Mouse (Mus musculus): ENCODE measurements around the gene Ifna14. TPM values are rescaled to one million over a fixed set of nuclear protein-coding genes. Genes with fewer than 3 reads are reported as not detected.

Gene Ifna14
- polyA plus RNA-seq, 1 experiment from 2014 or later, result not detected

DNA sequence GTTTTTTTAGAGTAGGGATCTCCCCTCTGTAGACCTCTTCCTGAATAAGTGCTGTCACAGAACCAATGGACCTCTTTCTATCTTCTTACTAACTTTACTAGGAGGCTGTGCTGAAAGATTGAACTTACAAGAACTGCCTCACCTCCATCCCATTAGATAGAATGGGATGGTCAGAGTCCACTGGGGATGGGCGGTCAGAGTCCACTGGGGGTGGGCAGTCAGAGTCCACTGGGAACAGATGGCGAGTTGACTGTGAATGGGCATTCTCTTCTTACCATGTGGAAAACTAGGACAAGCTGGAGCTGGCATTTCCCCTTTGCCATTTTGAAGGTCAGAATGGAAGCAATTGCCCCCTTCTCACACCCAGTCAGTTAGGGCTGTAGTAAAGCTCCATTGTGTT, 38.1 kb downstream of the Ifna14 start:
- H3K27me3 ChIP-seq (replicated peaks), result no peaks in the 10 kb centered on the region
- no peaks in the 10 kb centered on the region; the same call in 1 of the 2 replicates for H3K4me1 ChIP-seq
- H3K4me2 ChIP-seq, result no peak overlapping the region
- no peak overlapping the region for H3K4me3 ChIP-seq (replicated peaks)
- 73% methylated on average over 2 of the region's 2 CpGs for WGBS
- no peaks in the 10 kb centered on the region for H3K9me3 ChIP-seq (replicated peaks)
- H3K36me3 ChIP-seq, result no peaks in the 10 kb centered on the region
- no peak overlapping the region for H3K27ac ChIP-seq (replicated peaks)
- ATAC-seq (ENCODE audit: low FRiP score), result no peak
- H3K9ac ChIP-seq (replicated peaks), result no peak overlapping the region

DNA sequence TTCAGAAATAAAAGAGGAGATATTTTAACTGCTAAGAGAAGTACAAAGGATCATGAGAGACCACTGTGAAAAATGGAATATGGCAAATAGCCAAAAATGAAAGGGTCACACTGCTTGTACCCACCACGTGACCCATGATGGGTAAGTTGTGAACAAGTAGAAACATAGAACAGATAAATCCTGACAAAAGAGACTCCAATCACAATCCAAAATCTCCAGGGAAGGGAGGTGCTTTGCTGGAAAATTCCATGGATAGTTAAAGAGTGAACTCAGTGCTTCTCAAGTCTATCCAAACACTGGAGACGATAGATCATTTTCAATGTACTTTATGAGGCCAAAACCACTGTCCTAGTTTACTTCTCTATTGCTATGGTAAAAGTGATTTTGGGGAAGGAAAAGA, 40.7 kb downstream of the Ifna14 start:
- no peaks in the 10 kb centered on the region for H3K36me3 ChIP-seq
- no peak overlapping the region for H3K4me2 ChIP-seq
- H3K9ac ChIP-seq (replicated peaks), result no peak overlapping the region
- ATAC-seq (ENCODE audit: low FRiP score), result no peak
- no peak overlapping the region for H3K4me3 ChIP-seq (replicated peaks)
- H3K27ac ChIP-seq (replicated peaks), result no peak overlapping the region
- WGBS, result 76% methylated on average over 2 of the region's 2 CpGs
- no peaks in the 10 kb centered on the region for H3K27me3 ChIP-seq (replicated peaks)
- H3K9me3 ChIP-seq (replicated peaks), result no peaks in the 10 kb centered on the region
- H3K4me1 ChIP-seq, result no peaks in the 10 kb centered on the region

DNA sequence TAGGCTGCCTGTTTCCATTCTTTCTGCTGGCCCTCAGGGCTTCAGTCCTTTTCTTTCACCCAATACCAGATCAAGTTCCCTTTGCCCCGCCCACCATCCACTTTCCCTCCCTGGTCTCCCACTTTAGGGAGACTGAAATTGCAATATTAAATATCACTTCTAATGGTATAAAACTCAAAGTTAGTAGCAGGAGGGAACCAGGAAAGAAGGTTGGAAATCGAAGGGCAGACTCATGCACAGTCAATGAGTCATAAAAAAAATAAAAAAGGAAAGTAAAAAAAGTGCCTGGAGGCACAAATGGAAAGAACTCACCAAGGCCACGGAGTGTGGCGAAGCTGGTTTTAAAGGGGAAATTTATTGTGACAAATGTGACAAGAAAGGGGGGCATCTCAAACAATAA, 41.3 kb downstream of the Ifna14 start:
- 69% methylated on average over 4 of the region's 4 CpGs for WGBS

DNA sequence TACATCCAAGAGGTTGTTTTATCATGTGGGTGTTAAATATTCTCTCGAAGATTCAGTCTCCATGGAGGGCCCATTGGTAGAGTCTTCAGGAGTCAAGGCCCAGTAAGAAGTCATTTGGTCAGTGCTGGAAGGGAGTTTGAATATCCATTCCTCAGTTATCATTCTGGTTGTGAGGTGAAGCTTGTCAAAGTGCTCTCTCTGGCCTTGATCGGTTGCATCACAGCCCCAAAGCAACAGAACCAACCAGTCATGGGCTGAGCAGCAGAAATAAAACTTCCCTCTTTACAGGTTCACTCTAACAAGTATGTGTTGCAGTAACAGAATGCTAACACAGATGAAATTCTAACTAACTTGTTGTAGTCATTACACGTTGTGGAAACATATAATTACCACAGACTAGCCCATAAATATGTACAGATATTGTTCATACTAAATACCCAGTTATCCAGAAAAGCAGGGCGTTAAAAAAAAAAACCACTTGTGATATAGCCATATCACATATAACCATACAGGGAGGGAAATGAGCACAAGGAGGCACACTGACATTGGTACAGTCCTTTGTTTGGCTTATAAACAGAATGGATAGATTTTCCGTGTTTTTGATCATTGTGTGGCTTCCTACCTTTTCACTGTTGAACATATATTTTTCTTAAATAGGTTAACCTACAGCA, 45.1 kb downstream of the Ifna14 start:
- ATAC-seq (ENCODE audit: low FRiP score), result no peak
- H3K4me2 ChIP-seq, result no peak overlapping the region
- no peak overlapping the region for H3K27ac ChIP-seq (replicated peaks)
- H3K4me3 ChIP-seq (replicated peaks), result no peak overlapping the region
- H3K9ac ChIP-seq (replicated peaks), result no peak overlapping the region
- no peaks in the 10 kb centered on the region for H3K4me1 ChIP-seq
- H3K36me3 ChIP-seq, result no peaks in the 10 kb centered on the region
- WGBS, result 83% methylated on average over 5 of the region's 5 CpGs
- H3K9me3 ChIP-seq (replicated peaks), result no peaks in the 10 kb centered on the region
- no peaks in the 10 kb centered on the region for H3K27me3 ChIP-seq (replicated peaks)

More for the DNA sequence above, 41.3 kb downstream of the Ifna14 start:
- H3K27ac ChIP-seq (replicated peaks), result no peak overlapping the region
- H3K9ac ChIP-seq (replicated peaks), result no peak overlapping the region
- no peak overlapping the region for H3K4me2 ChIP-seq
- H3K27me3 ChIP-seq (replicated peaks), result no peaks in the 10 kb centered on the region
- H3K36me3 ChIP-seq, result no peaks in the 10 kb centered on the region
- ATAC-seq (ENCODE audit: low FRiP score), result no peak
- no peak overlapping the region for H3K4me3 ChIP-seq (replicated peaks)
- no peaks in the 10 kb centered on the region for H3K4me1 ChIP-seq
- no peaks in the 10 kb centered on the region for H3K9me3 ChIP-seq (replicated peaks)

DNA sequence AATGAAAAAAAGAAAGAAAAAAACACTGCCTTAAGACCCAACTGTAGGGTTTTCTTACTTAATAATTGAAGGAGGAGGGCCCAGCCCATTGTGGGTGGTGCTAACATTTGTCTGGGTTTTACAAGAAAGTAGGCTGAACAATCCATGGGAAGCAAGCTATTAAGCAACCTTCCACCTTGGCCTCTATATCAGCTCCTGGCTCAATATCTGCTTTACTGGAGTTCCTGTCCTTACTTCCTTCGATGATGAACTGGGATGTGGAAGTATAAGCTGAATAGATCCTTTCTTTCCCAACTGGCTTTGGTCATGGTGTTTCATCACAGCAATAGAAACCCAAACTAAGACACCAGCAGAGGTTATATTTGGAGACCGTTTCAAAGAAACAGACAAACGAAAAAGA, 46.2 kb downstream of the Ifna14 start:
- Histone ChIP-seq H3K9ac (replicated peaks) (no peak overlapping the region), H3K4me3 (replicated peaks) (no peak overlapping the region), H3K4me2 (no peak overlapping the region), H3K9me3 (replicated peaks) (no peaks in the 10 kb centered on the region), H3K36me3 (no peaks in the 10 kb centered on the region), H3K4me1 (no peaks in the 10 kb centered on the region), H3K27me3 (replicated peaks) (no peaks in the 10 kb centered on the region), H3K27ac (replicated peaks) (no peak overlapping the region)
- ATAC-seq (ENCODE audit: low FRiP score), result no peak
- 83% methylated on average over 3 of the region's 3 CpGs for WGBS

DNA sequence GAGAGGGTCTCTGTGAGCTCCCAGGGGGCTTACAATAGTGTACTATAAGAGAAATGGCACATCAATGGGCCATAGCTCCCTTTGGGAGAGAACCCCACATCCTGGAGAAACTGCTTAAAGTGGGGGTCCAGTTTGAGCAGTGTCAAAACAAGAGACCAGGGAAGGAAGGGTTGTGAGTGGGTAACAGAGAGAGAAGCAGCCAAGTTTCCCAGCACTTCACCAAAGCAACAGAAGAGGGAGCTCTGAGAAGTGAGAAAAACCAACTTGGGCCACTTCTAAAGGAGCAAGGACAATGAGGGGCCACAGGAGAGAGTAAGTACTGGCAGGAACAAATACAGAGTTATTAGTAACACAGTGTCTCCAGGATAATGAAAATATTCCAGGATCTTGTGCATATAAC, 48.4 kb downstream of the Ifna14 start:
- H3K27ac ChIP-seq (replicated peaks), result no peak overlapping the region
- no peak for ATAC-seq (ENCODE audit: low FRiP score)
- H3K36me3 ChIP-seq, result no peaks in the 10 kb centered on the region

DNA sequence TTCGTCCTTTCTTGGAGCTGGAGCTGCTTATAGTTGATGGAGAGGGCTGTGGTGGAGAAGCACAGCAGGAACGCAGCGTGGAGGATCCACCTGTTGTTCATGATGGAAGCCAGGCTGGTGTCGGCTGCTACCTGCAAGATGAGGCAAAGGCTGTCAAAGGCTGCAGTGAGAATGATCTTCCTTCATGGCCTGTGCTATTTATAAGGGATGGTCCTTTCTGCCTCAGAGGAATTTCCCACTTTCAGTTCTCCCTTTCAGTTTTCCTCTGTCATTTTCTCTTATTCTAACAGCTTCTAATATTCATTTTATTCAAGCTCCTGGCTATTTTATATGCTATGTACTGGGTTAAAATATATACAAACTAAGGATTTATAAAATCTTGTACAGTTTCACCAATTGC, 48.9 kb downstream of the Ifna14 start, which contains the start of gene Ifnb1:
Gene Ifnb1 (minus strand): TSS at position 101 of the 400 bp plus-strand sequence.
- H3K27ac ChIP-seq (replicated peaks), result no peak within 1 kb of the TSS
- H3K4me3 ChIP-seq (replicated peaks), result no peak within 1 kb of the TSS
- H3K9ac ChIP-seq (replicated peaks), result no peak within 1 kb of the TSS
- no peaks in the 10 kb centered on the region for H3K36me3 ChIP-seq
- WGBS, result 91% methylated on average over 4 of the region's 4 CpGs
- H3K27me3 ChIP-seq (replicated peaks), result no peaks in the 10 kb centered on the region
- H3K4me1 ChIP-seq, result no peaks in the 10 kb centered on the region
- H3K9me3 ChIP-seq (replicated peaks), result no peaks in the 10 kb centered on the region
- H3K4me2 ChIP-seq, result no peak within 1 kb of the TSS
- ATAC-seq (ENCODE audit: low FRiP score), result no peak

More for the DNA sequence above, 48.4 kb downstream of the Ifna14 start:
- Histone ChIP-seq H3K4me3 (replicated peaks) (no peak overlapping the region), H3K27me3 (replicated peaks) (no peaks in the 10 kb centered on the region), H3K9me3 (replicated peaks) (no peaks in the 10 kb centered on the region), H3K4me2 (no peak overlapping the region), H3K9ac (replicated peaks) (no peak overlapping the region), H3K4me1 (no peaks in the 10 kb centered on the region)

Other genes with a start within 250 kb of the Ifna14 start
- 4.3 and 5.5 TPM in 2 replicates for gene Hacd4, start 132.9 kb downstream of the Ifna14 start, polyA plus RNA-seq (2015; fragmentation: Nextera tagmentation; extraction: Ambion mirVana)
- gene Ifnb1, start 49.0 kb downstream of the Ifna14 start, polyA plus RNA-seq (2015; fragmentation: Nextera tagmentation; extraction: Ambion mirVana), result not detected in 2 replicates
- gene Ifna15, start 13.6 kb downstream of the Ifna14 start, polyA plus RNA-seq (2015; fragmentation: Nextera tagmentation; extraction: Ambion mirVana), result not detected in 2 replicates
- gene Ifna9, start 20.6 kb upstream of the Ifna14 start, polyA plus RNA-seq (2015; fragmentation: Nextera tagmentation; extraction: Ambion mirVana), result not detected in 2 replicates
- gene Ifna12, start 31.6 kb upstream of the Ifna14 start, polyA plus RNA-seq (2015; fragmentation: Nextera tagmentation; extraction: Ambion mirVana), result not detected in 2 replicates
- not detected in 2 replicates for gene C87499, start 62.6 kb upstream of the Ifna14 start, polyA plus RNA-seq (2015; fragmentation: Nextera tagmentation; extraction: Ambion mirVana)
- not detected in 2 replicates for gene Ifna13, start 72.7 kb upstream of the Ifna14 start, polyA plus RNA-seq (2015; fragmentation: Nextera tagmentation; extraction: Ambion mirVana)
- gene Ifna16, start 105.1 kb upstream of the Ifna14 start, polyA plus RNA-seq (2015; fragmentation: Nextera tagmentation; extraction: Ambion mirVana), result not detected in 2 replicates
- not detected in 2 replicates for gene Ifna2, start 112.1 kb upstream of the Ifna14 start, polyA plus RNA-seq (2015; fragmentation: Nextera tagmentation; extraction: Ambion mirVana)
- gene Ifnab, start 119.6 kb upstream of the Ifna14 start, polyA plus RNA-seq (2015; fragmentation: Nextera tagmentation; extraction: Ambion mirVana), result not detected in 2 replicates
- gene Gm26566, start 150.0 kb upstream of the Ifna14 start, polyA plus RNA-seq (2015; fragmentation: Nextera tagmentation; extraction: Ambion mirVana), result 1.0 and 1.4 TPM in 2 replicates
- 95.7 and 97.8 TPM in 2 replicates for gene Klhl9, start 150.7 kb upstream of the Ifna14 start, polyA plus RNA-seq (2015; fragmentation: Nextera tagmentation; extraction: Ambion mirVana)
- not detected in 2 replicates for gene Gm13271, start 183.1 kb upstream of the Ifna14 start, polyA plus RNA-seq (2015; fragmentation: Nextera tagmentation; extraction: Ambion mirVana)
- gene Gm13283, start 188.3 kb upstream of the Ifna14 start, polyA plus RNA-seq (2015; fragmentation: Nextera tagmentation; extraction: Ambion mirVana), result 0.18 TPM in 1 of 2 replicates, not detected in the other
- gene Gm13290, start 202.0 kb upstream of the Ifna14 start, polyA plus RNA-seq (2015; fragmentation: Nextera tagmentation; extraction: Ambion mirVana), result not detected in 2 replicates
- gene Gm13289, start 205.1 kb upstream of the Ifna14 start, polyA plus RNA-seq (2015; fragmentation: Nextera tagmentation; extraction: Ambion mirVana), result not detected in 2 replicates
- not detected in 2 replicates for gene Gm13272, start 208.1 kb upstream of the Ifna14 start, polyA plus RNA-seq (2015; fragmentation: Nextera tagmentation; extraction: Ambion mirVana)
- gene Ifnz, start 210.3 kb upstream of the Ifna14 start, polyA plus RNA-seq (2015; fragmentation: Nextera tagmentation; extraction: Ambion mirVana), result not detected in 2 replicates
- gene Gm13276, start 213.9 kb upstream of the Ifna14 start, polyA plus RNA-seq (2015; fragmentation: Nextera tagmentation; extraction: Ambion mirVana), result not detected in 2 replicates
- not detected in 2 replicates for gene Gm13277, start 216.8 kb upstream of the Ifna14 start, polyA plus RNA-seq (2015; fragmentation: Nextera tagmentation; extraction: Ambion mirVana)
- not detected in 2 replicates for gene Gm13278, start 219.8 kb upstream of the Ifna14 start, polyA plus RNA-seq (2015; fragmentation: Nextera tagmentation; extraction: Ambion mirVana)
- not detected in 2 replicates for gene Gm13275, start 222.7 kb upstream of the Ifna14 start, polyA plus RNA-seq (2015; fragmentation: Nextera tagmentation; extraction: Ambion mirVana)
- gene Gm13279, start 225.6 kb upstream of the Ifna14 start, polyA plus RNA-seq (2015; fragmentation: Nextera tagmentation; extraction: Ambion mirVana), result not detected in 2 replicates
- gene Gm13285, start 227.9 kb upstream of the Ifna14 start, polyA plus RNA-seq (2015; fragmentation: Nextera tagmentation; extraction: Ambion mirVana), result 0.38 TPM in 1 of 2 replicates, not detected in the other
- not detected in 2 replicates for gene Gm13287, start 231.5 kb upstream of the Ifna14 start, polyA plus RNA-seq (2015; fragmentation: Nextera tagmentation; extraction: Ambion mirVana)
- not detected in 2 replicates for gene Gm13288, start 233.7 kb upstream of the Ifna14 start, polyA plus RNA-seq (2015; fragmentation: Nextera tagmentation; extraction: Ambion mirVana)
- gene Ifna7, start 244.4 kb upstream of the Ifna14 start, polyA plus RNA-seq (2015; fragmentation: Nextera tagmentation; extraction: Ambion mirVana), result not detected in 2 replicates
- gene Ifna11, start 248.2 kb upstream of the Ifna14 start, polyA plus RNA-seq (2015; fragmentation: Nextera tagmentation; extraction: Ambion mirVana), result not detected in 2 replicates

Measured in neural tube, embryonic 15.5 days (tissue).